Mouse (Mus musculus): ENCODE data around the gene Plxna2. TPM values are rescaled to one million over a fixed set of nuclear protein-coding genes. Genes with fewer than 3 reads are reported as not detected.

The Plxna2 gene
- total RNA-seq, 2 experiments from 2014 or later = 93.9 to 106 TPM

DNA sequence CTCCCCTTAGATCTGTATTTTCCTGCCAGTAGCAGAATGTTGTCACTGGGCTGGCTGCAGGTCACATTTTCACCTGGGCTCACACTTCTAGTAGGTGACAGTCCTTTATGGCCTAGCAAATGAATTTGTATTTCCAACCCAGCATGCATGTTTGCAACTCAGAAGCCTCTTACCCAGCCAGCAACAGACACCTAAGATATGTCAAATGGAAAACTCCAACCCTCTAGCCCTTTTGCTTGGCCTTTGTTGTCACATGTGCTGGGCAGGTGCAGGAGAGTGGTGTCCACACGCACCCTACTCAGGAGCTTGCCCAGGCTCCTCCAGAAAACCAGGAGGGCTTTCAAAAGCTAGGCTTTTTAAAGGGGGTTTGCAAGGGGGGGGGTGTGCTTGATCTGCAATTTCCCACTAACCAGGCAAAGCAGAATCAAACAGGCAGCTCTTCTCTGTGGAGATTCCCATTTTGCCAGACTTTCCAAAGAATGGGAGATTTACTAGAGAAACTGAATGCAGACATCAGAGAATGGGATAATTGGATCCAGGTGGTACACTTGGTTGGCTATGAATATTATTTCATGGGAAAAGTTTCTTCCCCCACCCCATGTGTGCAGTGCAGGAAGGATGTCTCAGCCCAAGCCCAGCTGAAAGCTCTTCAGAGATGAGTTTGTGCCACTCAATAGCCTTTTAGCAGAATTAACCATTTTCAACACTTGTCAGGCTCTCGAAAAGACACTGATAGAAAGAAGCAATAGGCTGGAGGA lies 127.3 kb downstream of the Plxna2 start:
- intact Hi-C loops (cut with DNase I) = no loop called here
- DNase-seq (ENCODE audit: low spot score in 2 of 2) = no peak

DNA sequence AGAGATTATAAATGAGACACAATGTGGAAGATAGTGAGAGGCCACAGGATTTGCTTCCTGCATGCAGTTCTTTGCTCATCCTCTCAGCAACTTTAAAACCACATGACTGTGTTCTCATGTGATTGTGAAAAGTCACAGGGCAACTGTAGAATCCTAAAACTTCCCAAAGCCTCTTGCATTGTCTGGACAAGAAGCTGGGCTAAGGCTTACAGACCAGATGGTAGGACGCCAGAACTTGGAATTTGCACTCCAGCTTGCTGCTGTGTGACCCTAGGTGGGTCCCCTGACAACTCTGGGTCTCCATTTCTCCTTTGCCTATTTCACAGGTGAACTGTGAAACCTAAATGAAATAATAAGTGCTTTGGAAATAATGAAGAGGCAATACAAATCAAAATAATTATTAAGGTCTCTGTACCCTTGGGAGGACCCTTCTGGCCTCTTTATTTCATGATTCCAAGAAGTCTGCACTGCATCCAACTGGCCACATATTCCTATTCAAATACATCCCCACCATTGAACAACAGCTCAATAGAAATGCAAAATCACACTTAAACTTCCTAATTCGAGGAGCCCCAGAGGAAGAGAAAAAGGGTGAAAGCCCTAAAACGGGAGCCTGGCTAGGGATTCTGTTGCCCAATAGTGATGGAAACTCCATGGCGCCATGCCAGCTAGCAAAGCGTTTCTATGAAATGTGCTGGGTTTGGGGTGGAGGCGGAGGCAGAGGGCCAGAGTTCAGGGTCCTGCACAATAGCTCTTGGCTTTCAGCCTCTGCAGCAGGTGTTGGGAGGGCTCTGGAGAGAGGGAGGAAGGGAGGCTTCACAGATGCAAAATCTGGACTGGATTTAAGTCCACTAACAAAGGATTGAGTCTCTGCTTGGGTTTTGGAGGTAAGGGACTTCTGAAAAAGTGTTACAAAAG lies 128.6 kb downstream of the Plxna2 start:
- DNase-seq (ENCODE audit: low spot score in 2 of 2) = peak; percentile 28 to 64
- intact Hi-C loops (cut with DNase I) = no loop called here

DNA sequence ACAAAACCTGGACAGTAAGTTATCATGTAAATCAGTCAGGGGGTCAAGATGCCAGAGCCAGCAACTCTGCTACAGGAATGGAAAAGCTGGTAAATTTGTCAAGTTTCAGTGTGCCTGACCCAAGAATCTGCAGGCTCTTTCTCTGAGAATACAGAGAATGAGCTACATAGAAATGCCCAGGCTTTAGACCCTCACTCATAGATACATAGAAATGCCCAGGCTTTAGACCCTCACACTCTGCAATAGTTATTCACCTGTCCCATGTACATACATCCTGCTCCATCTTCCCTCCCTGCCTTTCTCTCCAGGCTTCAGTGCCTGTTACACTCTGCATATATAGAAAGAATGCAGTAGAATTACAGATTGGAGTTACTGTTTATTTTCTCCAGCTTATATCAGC lies 129.2 kb downstream of the Plxna2 start:
- intact Hi-C loops (cut with DNase I) = no loop called here
- DNase-seq (ENCODE audit: low spot score in 2 of 2) = no peak

DNA sequence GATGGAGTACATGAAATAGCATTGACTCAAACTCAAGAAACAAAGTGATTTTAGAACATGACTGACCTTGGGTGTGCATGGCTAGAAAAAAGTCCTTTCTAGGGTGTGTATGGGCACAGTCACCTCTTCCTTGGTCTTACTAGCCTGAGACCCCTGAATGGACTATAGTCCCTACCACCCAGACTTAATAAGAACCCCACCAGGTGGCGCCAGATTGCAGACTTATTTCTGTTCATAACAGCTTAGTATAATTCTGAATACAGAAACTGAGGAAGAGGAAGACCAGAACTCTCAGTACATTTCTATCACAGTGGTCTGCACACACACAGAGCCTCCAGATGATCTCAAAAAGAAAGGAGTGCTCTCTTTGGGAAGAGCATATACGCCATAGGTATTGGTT lies 135.2 kb downstream of the Plxna2 start:
- intact Hi-C loops (cut with DNase I) = no loop called here

DNA sequence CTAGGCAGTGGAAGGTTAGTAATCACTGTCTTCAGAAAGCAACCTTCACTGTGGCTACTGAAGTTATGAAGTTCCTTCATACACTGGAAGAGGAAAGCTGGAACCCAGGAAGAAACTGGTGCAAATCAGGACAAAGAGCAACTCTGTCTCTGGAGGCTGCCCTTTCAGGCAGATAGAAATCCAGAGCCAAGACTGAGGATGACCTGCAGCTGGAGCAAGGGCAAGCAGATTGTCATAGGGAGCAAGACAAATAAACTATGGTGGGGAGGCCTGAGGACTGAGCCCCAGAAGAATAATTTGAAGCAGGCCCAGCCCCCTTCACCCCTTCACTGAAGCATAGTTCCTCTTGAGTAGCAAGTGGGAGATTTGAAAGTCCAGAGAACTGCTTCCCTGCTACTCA lies 138.0 kb downstream of the Plxna2 start:
- no peak for DNase-seq (ENCODE audit: low spot score in 2 of 2)
- intact Hi-C loops (cut with DNase I) = loop anchor here (5.0 kb wide), 1 partner anchor 61 kb away; no protein-coding TSS in a partner anchor

More for the DNA sequence above, 135.2 kb downstream of the Plxna2 start:
- peak; percentile 40 to 70 for DNase-seq (ENCODE audit: low spot score in 2 of 2)

DNA sequence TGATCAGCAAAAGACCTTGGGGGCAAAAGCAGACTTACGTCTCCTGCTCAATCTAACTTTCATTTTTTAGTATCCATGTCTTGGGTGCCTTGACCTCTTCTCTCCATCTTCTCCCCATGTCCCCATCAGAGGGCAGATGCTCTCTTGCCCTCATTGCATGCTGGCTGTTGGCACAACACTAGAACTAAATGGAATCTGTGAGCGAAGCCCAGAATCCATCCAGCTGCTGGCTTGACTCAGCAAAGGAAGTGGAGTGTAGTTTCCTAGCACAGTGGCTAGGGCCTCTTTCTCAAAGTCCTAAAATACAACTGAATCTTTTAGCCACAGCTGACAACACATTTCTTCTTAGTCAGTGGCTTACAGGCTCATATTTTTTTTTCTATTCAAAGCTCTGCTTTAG lies 138.4 kb downstream of the Plxna2 start:
- intact Hi-C loops (cut with DNase I) = loop anchor here (5.0 kb wide), 1 partner anchor 61 kb away; no protein-coding TSS in a partner anchor

DNA sequence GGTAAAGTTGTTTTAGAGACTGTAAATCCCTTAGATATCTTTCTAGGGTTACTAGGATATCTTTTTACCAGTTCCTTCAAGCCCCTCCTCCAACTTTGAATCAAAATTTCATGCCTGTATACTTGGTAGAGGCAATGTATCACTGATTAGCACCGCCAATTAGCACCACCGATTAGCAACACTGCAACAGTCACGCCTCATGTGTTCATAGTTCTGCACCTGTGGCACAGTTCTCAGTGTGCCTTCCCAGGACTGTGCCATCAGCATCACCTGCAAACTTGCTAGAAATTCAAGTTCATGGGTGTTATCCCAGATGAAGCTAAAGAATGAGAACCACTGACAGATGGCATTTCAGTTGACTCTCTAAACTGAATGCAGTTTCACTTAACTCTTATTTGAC lies 138.8 kb downstream of the Plxna2 start:
- DNase-seq (ENCODE audit: low spot score in 2 of 2) = no peak
- intact Hi-C loops (cut with DNase I) = loop anchor here (5.0 kb wide), 1 partner anchor 60 kb away; no protein-coding TSS in a partner anchor

More for the DNA sequence above, 138.4 kb downstream of the Plxna2 start:
- no peak for DNase-seq (ENCODE audit: low spot score in 2 of 2)

DNA sequence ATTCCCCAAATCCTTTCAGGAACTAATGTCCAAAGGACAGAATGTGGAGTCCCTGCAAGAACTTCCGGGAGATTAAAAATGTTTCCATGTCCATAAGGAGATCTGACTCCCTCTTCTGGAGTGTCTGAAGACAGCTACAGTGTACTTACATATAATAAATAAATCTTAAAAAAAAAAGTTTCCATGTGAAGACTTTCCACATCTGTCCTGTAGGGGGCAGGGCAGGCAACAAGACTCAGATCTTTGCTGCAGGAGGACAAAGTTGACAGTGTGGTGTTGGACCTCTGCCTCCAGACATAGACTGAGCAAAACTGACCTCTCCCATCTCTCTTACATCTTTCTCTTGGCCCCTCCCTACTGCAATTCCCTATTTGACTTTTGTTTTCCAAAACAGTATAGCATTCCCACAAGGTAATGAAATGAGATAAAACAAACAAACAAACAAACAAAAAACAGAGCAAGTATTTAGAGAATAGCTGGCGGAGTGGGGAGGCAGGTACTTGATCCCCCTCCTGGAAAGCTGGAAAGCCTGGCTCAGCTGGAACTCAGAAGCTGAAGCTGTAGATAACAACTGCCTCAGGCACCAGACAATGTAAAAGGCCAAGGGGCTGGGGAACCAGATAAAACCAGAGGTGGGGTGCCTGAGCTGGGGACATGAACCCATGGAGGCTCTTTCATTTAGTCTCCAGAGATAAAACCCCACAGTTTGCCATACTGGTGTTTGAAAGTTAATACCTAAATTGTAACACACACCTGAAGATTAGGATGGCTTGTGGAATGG lies 143.6 kb downstream of the Plxna2 start:
- intact Hi-C loops (cut with DNase I) = no loop called here
- peak; percentile 25 to 41 for DNase-seq (ENCODE audit: low spot score in 2 of 2)

DNA sequence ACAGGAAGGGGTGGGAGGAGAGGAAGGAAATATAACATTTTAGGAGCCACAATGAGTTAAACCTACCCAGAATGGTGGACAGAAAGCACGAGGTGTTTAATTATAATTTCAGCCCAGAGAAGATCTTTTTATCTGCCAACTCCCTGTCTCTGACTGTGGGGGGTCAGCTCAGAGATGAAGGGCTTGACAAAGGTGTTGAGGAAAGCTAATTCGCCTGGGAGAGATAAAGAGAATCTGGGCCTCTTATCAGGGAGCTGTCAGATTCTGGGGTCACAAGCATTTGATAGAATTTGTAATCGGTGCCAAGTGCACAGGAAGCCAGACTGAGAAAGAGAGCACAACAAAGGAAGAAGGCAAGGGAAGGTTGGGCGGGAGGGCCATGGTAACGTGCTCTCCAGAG lies 144.9 kb downstream of the Plxna2 start:
- intact Hi-C loops (cut with DNase I) = no loop called here
- no peak for DNase-seq (ENCODE audit: low spot score in 2 of 2)

DNA sequence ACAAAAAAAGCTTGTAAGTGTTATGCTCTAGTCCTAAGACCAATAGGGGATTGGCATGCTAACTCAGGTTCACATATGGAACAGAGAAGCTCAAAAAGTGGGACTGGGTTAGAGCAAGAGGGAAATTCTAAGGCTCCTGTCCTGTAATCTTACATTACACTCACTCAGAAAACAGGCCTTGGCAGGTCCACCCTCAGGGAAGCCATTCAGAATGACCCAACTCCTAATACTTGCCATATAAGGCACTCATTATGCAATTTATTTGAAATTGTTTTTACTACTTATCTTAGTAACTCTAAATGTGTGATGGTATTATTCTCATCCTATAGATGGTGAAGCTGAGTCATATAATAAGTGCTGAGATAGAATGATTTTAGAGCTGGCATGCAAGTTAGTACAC lies 146.9 kb downstream of the Plxna2 start:
- intact Hi-C loops (cut with DNase I) = no loop called here

DNA sequence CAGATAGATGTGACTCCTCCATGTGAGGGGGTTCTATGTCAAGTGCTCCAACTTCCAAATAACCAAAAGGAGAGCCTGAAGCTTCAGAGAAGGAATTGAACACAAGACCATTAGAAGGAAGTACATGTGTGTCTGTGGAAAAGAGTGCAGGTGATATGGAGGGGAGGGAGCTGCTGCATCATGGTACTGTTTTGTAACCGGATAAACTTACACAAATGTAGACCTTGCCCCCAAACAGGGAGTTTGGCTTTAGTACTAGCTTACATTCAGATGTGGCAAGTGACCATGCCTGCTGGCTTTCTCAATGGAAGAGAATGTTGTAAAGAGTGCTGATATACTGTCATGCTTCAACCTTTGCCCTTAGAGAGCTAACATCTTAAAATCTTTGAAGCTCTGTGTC lies 150.8 kb downstream of the Plxna2 start:
- intact Hi-C loops (cut with DNase I) = no loop called here

More for the DNA sequence above, 146.9 kb downstream of the Plxna2 start:
- no peak for DNase-seq (ENCODE audit: low spot score in 2 of 2)

DNA sequence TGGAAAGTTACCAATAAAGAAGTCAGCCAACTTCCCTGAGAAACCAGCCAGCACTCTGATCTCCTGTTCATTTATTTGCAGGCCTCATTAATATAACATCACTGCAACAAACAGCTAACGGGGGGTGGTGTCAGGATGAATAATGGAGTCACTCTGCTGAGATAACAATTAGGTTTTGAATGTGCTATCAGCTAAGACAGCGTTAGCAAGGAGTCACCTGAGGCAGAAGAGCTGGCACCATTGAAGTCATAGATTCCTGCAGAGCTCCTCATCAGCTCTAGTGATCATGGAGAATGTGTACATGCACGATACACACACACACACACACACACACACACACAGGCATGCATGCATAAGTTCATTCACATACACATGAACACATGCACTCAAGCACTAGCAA lies 154.0 kb downstream of the Plxna2 start:
- DNase-seq (ENCODE audit: low spot score in 2 of 2) = no peak
- intact Hi-C loops (cut with DNase I) = no loop called here

More for the DNA sequence above, 150.8 kb downstream of the Plxna2 start:
- DNase-seq (ENCODE audit: low spot score in 2 of 2) = no peak

DNA sequence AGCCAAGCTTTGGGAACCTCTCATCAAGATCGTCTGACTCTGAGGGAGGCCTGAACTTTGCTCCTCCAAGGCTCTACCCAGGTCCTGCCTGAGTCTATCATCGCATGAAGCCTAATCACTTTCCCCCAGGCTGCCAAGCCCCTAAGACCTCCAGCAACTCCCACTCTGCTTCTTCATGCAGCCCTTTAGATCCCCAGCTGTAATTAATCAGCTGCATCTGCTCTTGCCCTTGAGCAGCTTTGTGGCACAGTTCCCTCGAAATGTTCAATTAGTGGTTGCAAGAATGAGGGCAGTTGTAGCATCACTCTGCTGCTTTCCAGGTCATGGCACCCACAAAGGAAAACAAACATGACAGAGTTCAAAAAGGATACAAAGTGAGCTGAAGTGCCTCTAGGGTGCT lies 155.9 kb downstream of the Plxna2 start:
- DNase-seq (ENCODE audit: low spot score in 2 of 2) = no peak
- intact Hi-C loops (cut with DNase I) = no loop called here

DNA sequence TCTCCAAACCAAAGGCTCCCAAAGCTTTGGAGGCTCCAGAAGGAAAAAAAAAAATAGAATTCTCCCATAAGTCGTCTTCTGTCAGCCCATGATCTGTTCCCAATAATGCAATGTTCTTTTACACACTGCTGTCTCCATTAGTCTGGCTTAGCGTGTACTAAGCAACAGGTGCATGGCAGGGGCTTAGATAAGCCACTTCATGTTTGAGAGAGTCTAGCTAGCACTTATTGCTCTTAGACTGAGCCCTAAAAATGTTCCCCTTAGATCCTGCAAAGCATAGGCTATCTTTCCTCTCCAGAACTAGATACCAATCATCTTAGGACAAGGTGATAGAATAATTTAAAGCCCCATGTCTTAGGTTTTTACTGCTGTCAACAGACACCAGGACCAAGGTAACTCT lies 156.3 kb downstream of the Plxna2 start:
- no peak for DNase-seq (ENCODE audit: low spot score in 2 of 2)
- intact Hi-C loops (cut with DNase I) = no loop called here

DNA sequence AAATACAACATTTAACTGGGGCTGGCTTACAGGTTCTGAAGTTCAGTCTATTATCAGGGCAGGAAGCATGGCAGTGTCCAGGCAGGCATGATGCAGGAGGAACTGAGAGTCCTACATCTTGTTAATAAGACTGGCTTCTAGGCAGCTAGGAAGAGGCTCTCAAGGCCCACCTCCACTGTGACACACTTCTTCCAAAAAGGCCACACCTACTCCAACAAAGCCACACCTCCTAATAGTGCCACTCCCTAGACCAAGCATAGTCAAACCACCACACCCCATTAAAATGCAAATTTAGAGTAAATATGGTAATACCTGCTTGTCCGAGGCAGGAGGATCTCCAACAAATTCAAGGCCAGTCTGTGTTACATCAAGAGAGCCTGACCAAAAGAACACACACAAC lies 156.7 kb downstream of the Plxna2 start:
- DNase-seq (ENCODE audit: low spot score in 2 of 2) = no peak
- intact Hi-C loops (cut with DNase I) = no loop called here

DNA sequence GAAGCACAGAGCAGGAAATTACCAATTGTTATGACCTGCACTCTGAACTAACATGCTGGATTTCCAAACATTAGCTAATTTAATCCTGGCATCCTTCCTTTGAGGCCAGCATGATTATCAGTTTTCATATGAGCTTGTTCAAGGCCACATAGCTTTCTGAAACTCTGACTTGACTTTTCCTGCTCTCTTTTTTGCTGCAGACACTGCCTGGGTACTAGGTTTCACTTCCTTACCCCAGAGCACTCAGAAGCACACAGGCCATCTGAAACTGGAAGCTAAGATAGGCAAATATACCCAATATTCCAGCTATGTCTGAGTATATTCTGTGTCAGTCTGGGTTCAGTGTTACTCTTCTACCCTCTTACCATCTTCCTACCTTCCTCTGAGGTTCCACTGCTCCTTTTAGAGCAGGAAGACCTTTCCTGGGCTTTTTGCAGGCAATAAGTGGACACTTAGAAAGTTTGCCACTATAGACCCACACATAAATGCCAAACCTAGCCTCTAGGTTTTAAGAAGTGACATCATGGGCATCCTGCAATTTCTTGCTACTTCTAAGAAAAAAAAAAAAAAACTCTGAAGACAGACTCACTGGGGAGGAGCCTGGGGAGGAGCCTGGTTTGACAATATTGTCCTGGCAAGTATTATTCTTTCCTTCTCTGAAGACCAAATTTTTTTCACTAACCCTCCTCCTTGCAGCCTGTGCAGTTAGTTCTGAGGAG lies 157.8 kb downstream of the Plxna2 start:
- intact Hi-C loops (cut with DNase I) = no loop called here

DNA sequence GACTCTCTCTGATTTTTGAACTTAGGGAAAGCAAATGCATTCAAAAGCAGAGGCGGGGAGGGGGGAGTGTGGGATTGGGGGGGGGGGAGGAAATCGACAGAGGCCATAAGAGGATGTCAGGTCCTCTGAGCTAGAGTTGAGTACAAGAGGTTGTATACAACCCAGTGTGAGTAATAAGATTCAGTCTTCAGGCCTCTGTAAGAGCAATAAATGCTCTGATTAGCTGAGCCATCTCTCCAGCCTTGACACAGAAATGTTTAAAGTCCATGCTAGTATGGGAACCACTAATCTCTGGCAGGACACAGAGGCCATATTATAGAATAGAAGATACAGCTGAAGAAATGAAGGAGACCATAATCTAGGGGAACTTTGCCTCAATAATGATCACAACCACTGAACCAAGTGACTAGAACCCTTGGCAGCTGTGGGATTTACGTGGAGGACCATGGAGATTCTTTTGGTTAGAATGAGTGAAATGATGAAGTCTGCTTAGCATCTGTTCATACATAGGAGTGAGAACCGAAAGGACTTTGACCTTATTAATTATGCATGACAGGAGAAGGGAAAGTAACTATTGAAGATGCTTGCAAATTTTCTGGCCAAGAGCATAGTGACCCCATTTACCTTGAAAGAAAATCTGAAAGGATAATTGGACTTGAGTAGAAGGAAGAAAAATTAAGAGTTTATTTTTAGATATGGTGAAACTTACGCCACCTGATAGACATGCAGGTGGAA lies 158.7 kb downstream of the Plxna2 start:
- DNase-seq (ENCODE audit: low spot score in 2 of 2) = no peak
- intact Hi-C loops (cut with DNase I) = no loop called here

More for the DNA sequence above, 157.8 kb downstream of the Plxna2 start:
- no peak for DNase-seq (ENCODE audit: low spot score in 2 of 2)

DNA sequence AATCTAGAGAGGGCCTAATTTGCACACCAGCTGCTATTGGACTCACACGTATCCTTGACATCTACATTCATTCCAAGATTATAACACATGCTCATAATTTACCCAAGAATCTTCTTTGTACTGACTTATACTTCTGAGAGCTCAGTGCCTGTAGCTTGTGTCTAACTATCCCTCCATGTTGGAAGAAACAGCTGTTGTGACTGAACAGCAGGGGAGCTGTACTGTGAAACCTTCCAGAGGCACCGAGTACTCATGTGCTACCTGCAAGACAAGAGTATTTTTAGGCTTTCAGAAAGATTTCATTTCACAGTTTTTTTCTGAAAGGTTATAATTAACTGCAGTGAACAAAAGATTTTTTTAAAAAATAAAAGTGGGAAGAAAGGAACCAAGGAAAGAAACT lies 159.6 kb downstream of the Plxna2 start:
- intact Hi-C loops (cut with DNase I) = no loop called here
- DNase-seq (ENCODE audit: low spot score in 2 of 2) = peak in 1 of 2 experiments; percentile 38

Measured in left cerebral cortex, postnatal 14 days (tissue).